Mouse (Mus musculus) C2C12 (cell line): ENCODE measurements around the gene Usp7.

Source experiments
- CEBPB ChIP-seq: IDR thresholded peaks from one replicate; pipeline ENCODE4 v1.6.1; 2011; ENCODE audit warnings: low read depth, mild to moderate bottlenecking, control low read depth, moderate library complexity
- CTCF ChIP-seq: IDR thresholded peaks from one replicate; pipeline ENCODE4 v1.5.1; 2011; ENCODE audit not compliant: control insufficient read depth, insufficient read depth, insufficient read length
- FOSL1 ChIP-seq: IDR thresholded peaks from one replicate; pipeline ENCODE4 v1.8.0; 2011; ENCODE audit warnings: mild to moderate bottlenecking, low read length; ENCODE audit not compliant: poor library complexity, insufficient read depth, severe bottlenecking
- MYOD1 ChIP-seq: IDR thresholded peaks from one replicate; pipeline ENCODE4 v1.6.1; 2011; ENCODE audit warnings: low read depth; ENCODE audit not compliant: control insufficient read depth, insufficient read length
- MYOG ChIP-seq: IDR thresholded peaks from one replicate; pipeline ENCODE4 v1.6.1; 2011; ENCODE audit not compliant: control insufficient read depth, insufficient read length; ENCODE audit errors: extremely low read depth
- USF1 ChIP-seq: IDR thresholded peaks from one replicate; pipeline ENCODE4 v1.6.1; 2011; ENCODE audit warnings: low read depth, mild to moderate bottlenecking, control low read depth, moderate library complexity

GRCm38 (mm10) chr16:8780187-8780586 lies 11.9 kb downstream of the Usp7 start:
- no peak for TF ChIP-seq CTCF
- TF ChIP-seq MYOG = no peak
- TF ChIP-seq FOSL1 = no peak
- TF ChIP-seq USF1 = no peak
- TF ChIP-seq CEBPB = no peak
- no peak for TF ChIP-seq MYOD1
